Mouse (Mus musculus) heart, embryonic 14.5 days (tissue): ENCODE measurements around the gene Lingo4. TPM values are rescaled to one million over a fixed set of nuclear protein-coding genes. Genes with fewer than 3 reads are reported as not detected.

ENCODE experiments used
- ATAC-seq: fragments of 200-750 bp; cut with Nextera tagmentation; 2 replicates; pipeline ENCODE4 v1.8.0; 2017; ENCODE audit warnings: low read depth, moderate TSS enrichment; ENCODE audit not compliant: insufficient number of reproducible peaks, insufficient read depth, low FRiP score
- H3K27ac ChIP-seq, 2 experiments: fragments of 200-500 bp in 1 of 2; fragments of 300-500 bp in 1 of 2; sonication (generic) in 1 of 2; replicated peaks in 1 of 2; 2 replicates each; pipeline ENCODE4 v1.5.1; 2012 to 2014; ENCODE audit warnings: low read depth in 2 of 2, low read length in 2 of 2, control low read depth in 1 of 2, mild to moderate bottlenecking in 1 of 2, mixed read lengths in 1 of 2; ENCODE audit not compliant: control insufficient read depth in 1 of 2, insufficient read depth in 1 of 2
- H3K27me3 ChIP-seq: fragments of 300-500 bp; sonication (generic); 2 replicates; pipeline ENCODE4 v1.6.1; 2014; ENCODE audit warnings: mild to moderate bottlenecking, low read length, control low read depth; ENCODE audit not compliant: control insufficient read depth, insufficient read depth
- H3K36me3 ChIP-seq: fragments of 300-500 bp; sonication (generic); 2 replicates; pipeline ENCODE4 v1.6.1; 2014; ENCODE audit warnings: mild to moderate bottlenecking, control low read depth, low read length, mixed read lengths; ENCODE audit not compliant: control insufficient read depth, insufficient read depth
- H3K4me1 ChIP-seq, 2 experiments: fragments of 200-500 bp in 1 of 2; fragments of 300-500 bp in 1 of 2; sonication (generic) in 1 of 2; 2 replicates each; pipeline ENCODE4 v1.6.1; 2012 to 2014; ENCODE audit warnings: low read length in 2 of 2, control low read depth in 1 of 2, mixed read lengths in 1 of 2; ENCODE audit not compliant: control insufficient read depth in 2 of 2, insufficient read depth in 2 of 2
- H3K4me2 ChIP-seq: fragments of 300-500 bp; sonication (generic); 2 replicates; pipeline ENCODE4 v1.6.1; 2014; ENCODE audit warnings: mild to moderate bottlenecking, low read length
- H3K4me3 ChIP-seq, 2 experiments: fragments of 200-500 bp in 1 of 2; fragments of 300-500 bp in 1 of 2; sonication (generic) in 1 of 2; 2 replicates each; pipeline ENCODE4 v1.5.1; 2012 to 2014; ENCODE audit warnings: low read length in 2 of 2, mild to moderate bottlenecking in 2 of 2, control low read depth in 1 of 2, low read depth in 1 of 2, moderate library complexity in 1 of 2; ENCODE audit not compliant: control insufficient read depth in 1 of 2, insufficient read depth in 1 of 2
- H3K9ac ChIP-seq: fragments of 300-500 bp; sonication (generic); 2 replicates; pipeline ENCODE4 v1.6.1; 2014; ENCODE audit warnings: mild to moderate bottlenecking, low read length
- H3K9me3 ChIP-seq: fragments of 300-500 bp; sonication (generic); 2 replicates; pipeline ENCODE4 v1.6.1; 2016; ENCODE audit warnings: low read length, control low read depth; ENCODE audit not compliant: control insufficient read depth
- whole genome bisulfite sequencing: fragments of 180-500 bp; shearing (Covaris S2); extraction: QIAGEN DNeasy Blood & Tissue Kit; methylation state at CpG from one replicate; pipeline ENCODE4 v1.1.7; 2014; 5-methylcytosine and 5-hydroxymethylcytosine counted together
- polyA plus RNA-seq: library from polyadenylated mRNA; unstranded; fragments of >200 nt; fragmentation: Nextera tagmentation; extraction: Ambion mirVana; gene quantifications from 2 replicates; pipeline ENCODE4 v1.2.1, GENCODE M21; 2014

The Lingo4 gene
- polyA plus RNA-seq, 1 experiment from 2014 or later, result 0.05 TPM

- Histone ChIP-seq H3K36me3 (no peaks in the 10 kb centered on the region), H3K4me2 (no peak overlapping the region), H3K9ac (no peak overlapping the region), H3K4me3 (no peak overlapping the region), H3K4me1 (no peaks in the 10 kb centered on the region), H3K27me3 (no peaks in the 10 kb centered on the region), H3K9me3 (no peaks in the 10 kb centered on the region), H3K27ac (no peak overlapping the region)
- no peak for ATAC-seq
- 61% methylated on average over 4 of the region's 4 CpGs for WGBS
These were observed 11.6 kb upstream of the Lingo4 start for GRCm38 (mm10) chr3:94386671-94387070.

- 82% methylated on average over 10 of the region's 10 CpGs for WGBS
- no peak overlapping the region for H3K27ac ChIP-seq
- no peak for ATAC-seq
These were observed 10.9 kb upstream of the Lingo4 start for GRCm38 (mm10) chr3:94387391-94387790.

GRCm38 (mm10) chr3:94388047-94388446 lies 10.3 kb upstream of the Lingo4 start:
- no peak overlapping the region for H3K4me2 ChIP-seq
- no peaks in the 10 kb centered on the region for H3K36me3 ChIP-seq
- no peaks in the 10 kb centered on the region for H3K27me3 ChIP-seq
- H3K4me3 ChIP-seq, result no peak overlapping the region
- no peak for ATAC-seq
- H3K4me1 ChIP-seq, result no peaks in the 10 kb centered on the region
- H3K9me3 ChIP-seq, result no peaks in the 10 kb centered on the region
- no peak overlapping the region for H3K9ac ChIP-seq
- 46% methylated on average over 5 of the region's 5 CpGs for WGBS
- H3K27ac ChIP-seq, result no peak overlapping the region

More at GRCm38 (mm10) chr3:94387391-94387790, 10.9 kb upstream of the Lingo4 start:
- Histone ChIP-seq H3K4me2 (no peak overlapping the region), H3K4me1 (no peaks in the 10 kb centered on the region), H3K27me3 (no peaks in the 10 kb centered on the region), H3K36me3 (no peaks in the 10 kb centered on the region), H3K9me3 (no peaks in the 10 kb centered on the region), H3K9ac (no peak overlapping the region), H3K4me3 (no peak overlapping the region)

GRCm38 (mm10) chr3:94389420-94389819 lies 8.9 kb upstream of the Lingo4 start:
- 91% methylated on average over 16 of the region's 16 CpGs for WGBS
- H3K27me3 ChIP-seq, result no peaks in the 10 kb centered on the region
- ATAC-seq, result no peak

GRCm38 (mm10) chr3:94391001-94391400 lies 7.3 kb upstream of the Lingo4 start:
- ATAC-seq, result no peak
- no peaks in the 10 kb centered on the region for H3K27me3 ChIP-seq
- H3K27ac ChIP-seq, result no peak overlapping the region
- no peak overlapping the region for H3K4me2 ChIP-seq
- no peaks in the 10 kb centered on the region for H3K36me3 ChIP-seq
- no peak overlapping the region for H3K9ac ChIP-seq
- no peaks in the 10 kb centered on the region for H3K4me1 ChIP-seq
- H3K4me3 ChIP-seq, result no peak overlapping the region
- no peaks in the 10 kb centered on the region for H3K9me3 ChIP-seq
- 75% methylated on average over 5 of the region's 5 CpGs for WGBS

More at GRCm38 (mm10) chr3:94389420-94389819, 8.9 kb upstream of the Lingo4 start:
- no peaks in the 10 kb centered on the region for H3K36me3 ChIP-seq
- no peak overlapping the region for H3K4me3 ChIP-seq
- H3K27ac ChIP-seq, result no peak overlapping the region
- no peaks in the 10 kb centered on the region for H3K9me3 ChIP-seq
- H3K4me1 ChIP-seq, result no peaks in the 10 kb centered on the region
- H3K4me2 ChIP-seq, result no peak overlapping the region
- H3K9ac ChIP-seq, result no peak overlapping the region

- WGBS, result 68% methylated on average over 2 of the region's 2 CpGs
- no peaks in the 10 kb centered on the region for H3K4me1 ChIP-seq
- no peak for ATAC-seq
These were observed 6.2 kb upstream of the Lingo4 start for GRCm38 (mm10) chr3:94392128-94392527.

GRCm38 (mm10) chr3:94393049-94393448 lies 5.3 kb upstream of the Lingo4 start:
- 69% methylated on average over 4 of the region's 4 CpGs for WGBS
- H3K4me3 ChIP-seq, result no peak overlapping the region
- H3K4me2 ChIP-seq, result no peak overlapping the region
- H3K9ac ChIP-seq, result no peak overlapping the region
- ATAC-seq, result no peak
- H3K4me1 ChIP-seq, result no peaks in the 10 kb centered on the region
- H3K36me3 ChIP-seq, result no peaks in the 10 kb centered on the region
- H3K27ac ChIP-seq, result no peak overlapping the region
- H3K27me3 ChIP-seq, result peaks cover 16% of the 10 kb centered on the region
- no peaks in the 10 kb centered on the region for H3K9me3 ChIP-seq

More at GRCm38 (mm10) chr3:94392128-94392527, 6.2 kb upstream of the Lingo4 start:
- no peak overlapping the region for H3K27ac ChIP-seq
- no peak overlapping the region for H3K9ac ChIP-seq
- H3K36me3 ChIP-seq, result no peaks in the 10 kb centered on the region
- no peak overlapping the region for H3K4me3 ChIP-seq
- no peak overlapping the region for H3K4me2 ChIP-seq
- no peaks in the 10 kb centered on the region for H3K9me3 ChIP-seq
- H3K27me3 ChIP-seq, result peaks cover 7% of the 10 kb centered on the region

GRCm38 (mm10) chr3:94396336-94396735 lies 2.0 kb upstream of the Lingo4 start:
- Histone ChIP-seq H3K4me2 (no peak overlapping the region), H3K27ac (no peak overlapping the region), H3K4me1 (no peaks in the 10 kb centered on the region), H3K27me3 (peaks cover 48% of the 10 kb centered on the region), H3K4me3 (no peak overlapping the region), H3K9me3 (no peaks in the 10 kb centered on the region), H3K36me3 (no peaks in the 10 kb centered on the region), H3K9ac (no peak overlapping the region)
- no peak for ATAC-seq
- WGBS, result 66% methylated on average over 1 of the region's 1 CpGs
